Mouse (Mus musculus): ENCODE results near the gene Olfr49. TPM values are rescaled to one million over a fixed set of nuclear protein-coding genes. Genes with fewer than 3 reads are reported as not detected.
A peak's percentile ranks its signal among the peaks of the same experiment; 100 is the strongest.

The Olfr49 gene
- polyA plus RNA-seq, 1 experiment from 2014 or later = not detected

DNA sequence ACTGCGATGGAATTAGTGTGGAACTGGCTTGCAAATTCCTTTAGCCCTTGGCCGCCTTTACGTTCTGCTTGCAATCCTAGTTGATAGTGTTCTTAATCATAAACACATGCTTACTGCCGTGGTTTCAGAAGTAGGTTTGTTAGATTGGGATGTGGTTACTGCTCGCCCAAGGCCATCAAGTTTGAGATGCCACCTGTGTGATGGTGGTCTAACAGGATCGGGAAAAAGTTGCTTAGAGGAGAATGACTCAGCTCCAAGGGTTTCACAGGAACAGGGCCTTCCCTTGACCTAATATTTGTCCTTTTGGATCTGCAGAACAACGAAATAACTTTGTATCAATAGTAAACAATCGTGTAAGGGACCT lies 25.0 kb downstream of the Olfr49 start:
- H3K9me3 ChIP-seq = no peaks in the 10 kb centered on the region

DNA sequence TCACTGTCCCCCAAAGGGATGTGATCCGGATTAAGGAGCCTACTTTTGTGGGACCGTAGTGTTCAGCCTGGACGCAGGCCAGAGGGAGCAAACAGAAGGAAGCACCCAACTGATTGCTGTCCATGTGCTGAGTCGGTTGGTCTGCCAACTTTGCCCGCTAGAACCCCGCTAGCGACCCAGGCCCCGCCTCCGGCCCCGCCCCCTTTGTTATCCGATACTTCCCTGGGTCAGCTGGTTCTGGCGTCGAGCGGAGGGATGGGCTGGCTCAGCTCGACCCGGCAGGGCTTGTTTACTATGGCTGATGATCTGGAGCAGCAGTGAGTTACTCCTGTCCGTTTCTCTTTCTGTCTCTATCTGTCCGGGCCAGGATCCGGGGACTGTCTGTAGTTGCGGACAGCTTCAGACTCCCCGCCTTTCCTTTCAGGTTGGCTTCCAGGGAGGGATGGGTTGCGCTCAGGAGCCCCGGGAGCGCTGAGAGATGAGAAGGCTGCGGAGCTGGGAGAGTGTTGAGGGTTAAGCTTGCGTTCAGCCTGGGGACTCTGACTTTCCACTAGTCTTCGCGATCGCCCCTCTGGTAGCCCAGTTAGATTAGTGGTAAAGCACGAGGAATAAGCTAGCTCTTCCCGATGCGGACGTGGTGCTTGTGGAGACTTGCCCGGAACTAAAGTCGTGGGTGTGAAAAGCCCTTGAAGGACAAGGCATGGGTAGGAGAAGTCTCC lies 25.6 kb downstream of the Olfr49 start:
- under 1% methylated on average over 35 of the region's 35 CpGs for WGBS
- Histone ChIP-seq H3K36me3 (peaks cover 16% of the 10 kb centered on the region), H3K9me3 (no peaks in the 10 kb centered on the region), H3K4me1 (peaks cover 14% of the 10 kb centered on the region), H3K4me2 (replicated peaks) (peak overlapping the region; percentile 76), H3K4me3 (peak overlapping the region; percentile 63), H3K27ac (peak overlapping the region; percentile 81), H3K9ac (peak overlapping the region; percentile 62), H3K27me3 (no peaks in the 10 kb centered on the region)
- ATAC-seq (ENCODE audit: insufficient number of reproducible peaks, insufficient read depth, low FRiP score, low TSS enrichment) = peak; percentile 88

More for the DNA sequence above, 25.0 kb downstream of the Olfr49 start:
- Histone ChIP-seq H3K27ac (peak overlapping the region; percentile 81), H3K9ac (peak overlapping the region; percentile 62), H3K4me1 (peaks cover 10% of the 10 kb centered on the region), H3K4me2 (replicated peaks) (peak overlapping the region; percentile 76), H3K27me3 (no peaks in the 10 kb centered on the region), H3K36me3 (peaks cover 18% of the 10 kb centered on the region), H3K4me3 (peak overlapping the region; percentile 63)
- 19% methylated on average over 8 of the region's 8 CpGs for WGBS
- no peak for ATAC-seq (ENCODE audit: insufficient number of reproducible peaks, insufficient read depth, low FRiP score, low TSS enrichment)

DNA sequence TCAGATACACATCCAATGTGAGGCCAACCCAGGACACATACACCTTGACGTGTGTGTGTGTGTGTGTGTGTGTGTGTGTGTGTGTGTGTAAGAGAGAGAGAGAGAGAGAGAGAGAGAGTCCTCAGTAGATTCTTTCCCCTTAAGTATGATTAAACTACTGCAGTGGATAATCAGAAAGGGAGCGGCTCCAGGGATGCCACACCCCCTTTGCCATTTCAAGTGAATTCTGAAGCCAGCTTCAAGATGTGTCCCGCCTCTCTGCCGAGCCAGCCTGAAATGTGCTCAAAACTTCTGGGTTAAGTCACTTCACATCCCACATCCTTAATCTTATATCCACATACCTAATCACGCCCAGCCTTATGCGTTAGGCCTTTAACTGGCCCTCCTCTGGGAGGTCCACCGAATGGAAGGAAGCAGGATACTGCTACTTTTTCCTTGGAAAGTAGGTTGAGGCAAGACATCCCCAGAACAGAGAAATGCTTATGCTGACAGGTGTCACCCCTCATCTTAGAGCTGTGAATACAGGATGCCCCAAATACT lies 26.5 kb downstream of the Olfr49 start:
- H3K27ac ChIP-seq = no peak overlapping the region
- H3K9me3 ChIP-seq = no peaks in the 10 kb centered on the region
- no peaks in the 10 kb centered on the region for H3K27me3 ChIP-seq
- no peak for ATAC-seq (ENCODE audit: insufficient number of reproducible peaks, insufficient read depth, low FRiP score, low TSS enrichment)
- H3K4me2 ChIP-seq (replicated peaks) = peak overlapping the region; percentile 76; the same call in 1 of the 2 replicates
- H3K4me3 ChIP-seq = no peak overlapping the region
- 71% methylated on average over 7 of the region's 7 CpGs for WGBS
- peaks cover 10% of the 10 kb centered on the region; the same call in 1 of the 2 replicates for H3K36me3 ChIP-seq
- peaks cover 14% of the 10 kb centered on the region for H3K4me1 ChIP-seq
- no peak overlapping the region for H3K9ac ChIP-seq

DNA sequence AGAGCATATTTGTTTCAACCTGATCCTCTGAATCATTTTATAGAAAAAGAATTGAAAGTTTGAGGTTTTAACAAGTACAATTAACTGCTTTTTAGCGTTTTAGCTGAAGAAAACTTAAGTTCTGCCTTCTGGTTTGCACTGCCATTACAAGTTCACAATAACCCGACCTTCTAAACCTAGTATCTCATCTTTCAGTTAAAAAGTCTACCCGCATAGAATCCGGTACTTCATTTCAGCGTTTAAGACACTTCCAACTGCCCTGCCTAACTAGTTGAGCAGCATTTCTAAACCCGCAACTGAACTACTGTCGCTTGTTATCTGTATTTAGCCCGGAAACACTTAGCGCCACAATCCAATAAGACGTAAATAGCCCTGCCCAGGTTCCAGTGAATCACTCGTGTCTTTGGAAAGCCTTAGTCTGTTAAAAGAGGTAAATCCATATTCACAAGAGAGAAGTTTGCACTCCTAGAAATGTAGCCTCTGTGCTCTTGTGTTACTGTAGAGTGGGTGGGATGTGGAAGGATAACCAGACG lies 30.0 kb downstream of the Olfr49 start:
- peaks cover 29% of the 10 kb centered on the region for H3K4me1 ChIP-seq
- no peak overlapping the region; the same call in 1 of the 2 replicates for H3K9ac ChIP-seq
- no peaks in the 10 kb centered on the region; the same call in 1 of the 2 replicates for H3K36me3 ChIP-seq
- peak overlapping the region; percentile 84 for H3K4me3 ChIP-seq
- peak overlapping the region; percentile 66 for H3K4me2 ChIP-seq (replicated peaks)
- 60% methylated on average over 12 of the region's 12 CpGs for WGBS
- no peak for ATAC-seq (ENCODE audit: insufficient number of reproducible peaks, insufficient read depth, low FRiP score, low TSS enrichment)
- H3K9me3 ChIP-seq = no peaks in the 10 kb centered on the region
- no peaks in the 10 kb centered on the region for H3K27me3 ChIP-seq
- H3K27ac ChIP-seq = no peak overlapping the region

DNA sequence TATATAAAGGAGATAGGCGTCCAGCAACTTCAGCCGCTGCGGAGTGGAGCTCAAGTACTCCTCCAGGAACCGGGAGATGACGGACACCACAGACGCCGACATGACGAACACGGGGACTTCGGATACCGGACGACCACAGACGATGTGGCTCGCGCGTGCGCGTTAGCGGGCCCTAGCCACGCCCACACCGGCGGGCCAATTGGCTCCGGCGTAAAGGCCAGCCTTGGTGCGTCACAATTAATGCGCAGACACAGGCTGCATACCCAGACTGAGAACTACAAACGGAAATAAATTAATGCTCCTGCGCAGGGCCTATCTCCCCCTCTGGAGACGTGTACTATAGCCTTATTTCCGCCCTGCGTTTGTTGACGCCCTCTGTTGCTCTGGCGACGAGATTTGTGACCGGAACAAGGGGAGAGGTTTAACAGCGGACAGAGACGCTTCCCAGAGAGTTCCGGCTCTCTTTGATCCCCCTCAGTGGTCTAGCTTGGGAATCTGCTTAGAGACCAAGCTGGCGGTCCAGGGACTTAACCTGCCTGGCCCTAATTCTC lies 30.9 kb downstream of the Olfr49 start, which contains the start of the genes Dad1 and Abhd4:
Gene Dad1, minus strand, starts transcription at position 364 of the 551 bp plus-strand sequence.
Gene Abhd4, plus strand, starts transcription at position 448 of the 551 bp plus-strand sequence.
- H3K9me3 ChIP-seq = no peaks in the 10 kb centered on the region
- peak within 1 kb of the TSS; percentile 75 for H3K27ac ChIP-seq
- no peaks in the 10 kb centered on the region for H3K27me3 ChIP-seq
- H3K4me1 ChIP-seq = peaks cover 36% of the 10 kb centered on the region
- peak within 1 kb of the TSS; percentile 66 for H3K4me2 ChIP-seq (replicated peaks)
- peak within 1 kb of the TSS; percentile 71 for H3K9ac ChIP-seq
- ATAC-seq (ENCODE audit: insufficient number of reproducible peaks, insufficient read depth, low FRiP score, low TSS enrichment) = peak; percentile 100
- peak within 1 kb of the TSS; percentile 84 for H3K4me3 ChIP-seq
- no peaks in the 10 kb centered on the region; the same call in 1 of the 2 replicates for H3K36me3 ChIP-seq
- under 1% methylated on average over 39 of the region's 39 CpGs for WGBS

DNA sequence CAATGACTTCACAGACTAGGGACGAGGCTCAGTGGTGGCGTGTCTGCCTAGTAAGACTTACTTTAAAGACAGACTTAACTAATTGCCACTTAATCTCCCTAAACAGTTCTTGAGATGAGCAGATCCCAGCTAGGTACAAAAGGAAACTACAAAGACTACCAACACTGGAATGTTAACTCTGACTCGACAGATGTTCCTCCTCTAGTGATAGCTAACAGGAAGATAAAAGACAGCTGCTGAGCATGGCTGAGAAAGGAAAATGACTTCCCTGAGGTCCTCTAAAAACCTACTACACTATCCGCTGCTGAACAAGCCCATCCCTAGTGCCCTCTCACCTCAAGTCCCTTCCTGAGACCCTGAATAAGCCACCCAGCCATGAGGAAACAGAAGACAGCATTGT lies 34.6 kb downstream of the Olfr49 start:
- 81% methylated on average over 4 of the region's 4 CpGs for WGBS
- peaks cover 36% of the 10 kb centered on the region for H3K4me1 ChIP-seq
- ATAC-seq (ENCODE audit: insufficient number of reproducible peaks, insufficient read depth, low FRiP score, low TSS enrichment) = no peak

DNA sequence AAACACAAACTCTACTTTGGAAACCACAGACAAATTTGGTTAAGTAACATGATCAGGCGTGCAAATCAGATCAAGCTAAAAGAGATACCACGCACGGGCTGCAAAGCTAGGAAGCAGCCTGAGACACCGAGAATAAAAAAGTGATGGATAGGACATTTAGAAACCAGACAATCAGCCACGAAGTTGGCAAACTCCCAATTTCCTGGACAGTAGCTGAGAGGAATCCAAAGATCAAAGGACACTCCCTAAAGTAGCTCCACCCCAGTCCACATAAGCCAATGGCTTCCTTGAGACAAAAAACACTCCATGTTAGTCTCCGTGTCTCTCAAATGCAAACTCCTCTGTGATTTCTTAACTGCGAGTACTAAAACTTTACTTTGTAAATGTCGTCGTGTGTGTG lies 35.4 kb downstream of the Olfr49 start:
- 60% methylated on average over 9 of the region's 9 CpGs for WGBS
- H3K36me3 ChIP-seq = peaks cover 17% of the 10 kb centered on the region
- H3K9me3 ChIP-seq = no peaks in the 10 kb centered on the region
- ATAC-seq (ENCODE audit: insufficient number of reproducible peaks, insufficient read depth, low FRiP score, low TSS enrichment) = no peak
- H3K27ac ChIP-seq = no peak overlapping the region
- H3K9ac ChIP-seq = no peak overlapping the region
- H3K27me3 ChIP-seq = no peaks in the 10 kb centered on the region
- no peak overlapping the region for H3K4me3 ChIP-seq
- H3K4me2 ChIP-seq (replicated peaks) = no peak overlapping the region
- H3K4me1 ChIP-seq = peaks cover 31% of the 10 kb centered on the region

More for the DNA sequence above, 34.6 kb downstream of the Olfr49 start:
- no peak overlapping the region for H3K4me3 ChIP-seq
- peaks cover 14% of the 10 kb centered on the region for H3K36me3 ChIP-seq
- no peaks in the 10 kb centered on the region for H3K9me3 ChIP-seq
- H3K9ac ChIP-seq = no peak overlapping the region
- no peak overlapping the region for H3K4me2 ChIP-seq (replicated peaks)
- no peak overlapping the region for H3K27ac ChIP-seq
- H3K27me3 ChIP-seq = no peaks in the 10 kb centered on the region

DNA sequence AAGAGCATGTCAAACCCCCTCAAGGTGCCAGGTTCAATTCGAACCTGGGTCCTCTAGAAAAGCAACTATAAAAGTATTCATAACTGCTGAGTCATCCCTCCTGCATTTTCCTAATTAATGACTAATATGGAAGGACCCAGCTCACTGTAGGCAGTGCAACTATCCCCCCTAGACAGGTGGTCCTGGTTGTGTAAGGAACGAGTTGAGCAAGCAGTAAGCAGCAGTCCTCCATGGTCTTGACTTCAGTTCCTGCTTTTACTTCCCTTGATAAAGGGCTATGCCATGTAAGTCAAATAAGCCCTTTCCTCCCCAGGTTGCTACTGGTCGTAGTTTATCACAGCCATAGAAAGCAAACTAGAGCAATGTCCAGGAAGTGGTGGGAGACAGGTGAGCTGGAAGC lies 38.5 kb downstream of the Olfr49 start:
- Histone ChIP-seq H3K4me1 (peaks cover 21% of the 10 kb centered on the region), H3K9ac (no peak overlapping the region), H3K4me2 (replicated peaks) (no peak overlapping the region), H3K27me3 (no peaks in the 10 kb centered on the region), H3K36me3 (peaks cover 34% of the 10 kb centered on the region), H3K9me3 (no peaks in the 10 kb centered on the region), H3K4me3 (no peak overlapping the region), H3K27ac (no peak overlapping the region)
- 91% methylated on average over 3 of the region's 3 CpGs for WGBS
- no peak for ATAC-seq (ENCODE audit: insufficient number of reproducible peaks, insufficient read depth, low FRiP score, low TSS enrichment)

DNA sequence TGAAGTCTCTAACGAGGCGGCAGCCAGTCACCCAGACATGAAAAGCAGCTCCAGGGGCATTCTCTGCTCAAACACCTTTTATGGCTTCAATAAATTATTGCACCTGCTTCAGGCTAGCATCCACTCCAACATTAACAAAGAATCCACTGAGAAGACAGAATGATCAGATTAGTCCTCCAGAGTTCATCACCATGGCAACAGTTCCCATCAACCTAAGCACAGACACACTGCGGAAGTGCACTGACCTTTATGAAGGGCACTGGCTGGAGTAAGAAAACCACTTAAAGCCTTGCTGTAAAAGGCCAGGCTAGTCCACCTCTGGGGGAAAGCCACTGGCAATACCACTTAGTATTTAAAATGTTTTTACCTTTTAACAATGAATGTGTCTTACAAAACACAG lies 40.6 kb downstream of the Olfr49 start:
- no peak for ATAC-seq (ENCODE audit: insufficient number of reproducible peaks, insufficient read depth, low FRiP score, low TSS enrichment)
- no peak overlapping the region for H3K4me2 ChIP-seq (replicated peaks)
- peaks cover 46% of the 10 kb centered on the region for H3K36me3 ChIP-seq
- H3K4me3 ChIP-seq = no peak overlapping the region
- WGBS = 61% methylated on average over 3 of the region's 3 CpGs
- H3K27ac ChIP-seq = no peak overlapping the region
- no peak overlapping the region for H3K9ac ChIP-seq
- H3K4me1 ChIP-seq = peaks cover 4% of the 10 kb centered on the region
- H3K27me3 ChIP-seq = no peaks in the 10 kb centered on the region
- H3K9me3 ChIP-seq = no peaks in the 10 kb centered on the region

DNA sequence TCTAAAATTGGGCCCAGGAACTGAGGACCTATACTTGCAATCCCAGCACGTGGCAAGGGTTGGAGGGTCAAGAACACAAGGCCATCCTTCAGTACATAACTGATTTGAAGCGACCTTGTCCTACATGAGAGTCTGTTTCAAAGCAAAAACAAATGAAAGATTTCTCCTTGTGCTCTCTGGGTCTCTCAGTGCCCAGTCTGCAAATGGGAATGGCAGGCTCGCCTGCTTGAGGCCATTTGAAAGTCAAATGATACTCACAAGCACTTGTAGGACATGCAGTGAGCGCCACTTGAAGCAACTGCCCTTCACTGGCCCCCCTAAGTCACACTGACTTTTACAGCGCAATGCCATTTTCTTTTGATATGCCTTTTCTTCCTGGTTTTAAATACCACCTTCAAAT lies 44.2 kb downstream of the Olfr49 start:
- no peak overlapping the region for H3K4me2 ChIP-seq (replicated peaks)
- no peaks in the 10 kb centered on the region for H3K9me3 ChIP-seq
- no peak for ATAC-seq (ENCODE audit: insufficient number of reproducible peaks, insufficient read depth, low FRiP score, low TSS enrichment)
- no peak overlapping the region for H3K4me3 ChIP-seq
- H3K27ac ChIP-seq = no peak overlapping the region
- H3K4me1 ChIP-seq = no peaks in the 10 kb centered on the region
- peaks cover 31% of the 10 kb centered on the region for H3K36me3 ChIP-seq
- H3K9ac ChIP-seq = no peak overlapping the region
- H3K27me3 ChIP-seq = no peaks in the 10 kb centered on the region
- WGBS = 88% methylated on average over 5 of the region's 5 CpGs

DNA sequence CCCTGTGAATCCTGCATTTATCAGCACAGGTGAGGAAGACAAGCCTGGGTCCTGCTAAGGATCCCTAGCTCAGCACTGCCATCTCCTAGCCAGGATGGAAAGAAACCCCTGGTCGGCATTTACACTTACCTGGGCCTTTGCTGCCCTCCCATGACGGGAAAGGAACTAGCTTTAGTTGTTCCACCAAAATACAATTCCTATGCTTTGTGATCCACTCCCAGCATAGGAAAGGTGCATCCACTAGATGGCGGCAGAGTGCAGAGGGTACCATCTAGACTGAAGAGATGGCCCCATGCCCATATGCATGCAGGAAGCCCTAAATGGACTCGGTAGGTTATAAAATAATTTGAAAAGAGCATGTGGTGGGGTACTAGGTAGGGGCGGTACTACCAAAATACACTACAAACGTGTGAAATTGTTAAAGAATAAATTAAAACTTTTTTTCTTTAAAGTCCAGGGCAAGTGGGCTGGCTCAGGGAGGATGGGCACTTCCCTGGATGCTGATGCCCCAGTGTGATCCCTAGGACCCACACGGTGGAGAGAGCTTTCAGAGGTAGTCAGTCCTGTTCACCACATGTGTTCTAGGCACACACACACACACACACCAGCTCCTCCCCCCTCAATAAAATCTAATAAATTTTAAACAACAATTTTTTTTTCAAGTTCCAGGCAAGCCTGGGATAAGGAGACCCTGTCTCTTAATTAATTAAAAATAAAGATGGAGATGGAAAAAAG lies 45.6 kb downstream of the Olfr49 start:
- H3K27me3 ChIP-seq = no peaks in the 10 kb centered on the region
- WGBS = 22% methylated on average over 7 of the region's 7 CpGs
- H3K36me3 ChIP-seq = peaks cover 33% of the 10 kb centered on the region
- H3K9ac ChIP-seq = no peak overlapping the region
- H3K4me1 ChIP-seq = no peaks in the 10 kb centered on the region
- H3K4me2 ChIP-seq (replicated peaks) = no peak overlapping the region
- no peak overlapping the region for H3K27ac ChIP-seq
- H3K9me3 ChIP-seq = no peaks in the 10 kb centered on the region
- no peak for ATAC-seq (ENCODE audit: insufficient number of reproducible peaks, insufficient read depth, low FRiP score, low TSS enrichment)
- H3K4me3 ChIP-seq = no peak overlapping the region

All from embryonic facial prominence, embryonic 12.5 days (tissue).